Mouse (Mus musculus): ENCODE results near the gene Ankrd65. TPM values are rescaled to one million over a fixed set of nuclear protein-coding genes. Genes with fewer than 3 reads are reported as not detected.
A peak's percentile ranks its signal among the peaks of the same experiment; 100 is the strongest.

The Ankrd65 gene
- polyA plus RNA-seq, 1 experiment from 2014 or later, result 0.18 TPM

GRCm38 (mm10) chr4:155838187-155839153 lies 48.2 kb downstream of the Ankrd65 start:
- Histone ChIP-seq H3K9ac (replicated peaks) (no peak overlapping the region), H3K4me3 (replicated peaks) (no peak overlapping the region), H3K27me3 (peaks cover 8% of the 10 kb centered on the region; the same call in 1 of the 2 replicates), H3K4me1 (replicated peaks) (peaks cover 37% of the 10 kb centered on the region), H3K4me2 (peak overlapping the region; percentile 98; the same call in 1 of the 2 replicates), H3K9me3 (no peaks in the 10 kb centered on the region), H3K36me3 (peaks cover 18% of the 10 kb centered on the region), H3K27ac (peak overlapping the region; percentile 63)
- ATAC-seq (ENCODE audit: insufficient number of reproducible peaks, insufficient read depth, low FRiP score, low TSS enrichment, low read depth), result no peak
- 51% methylated on average over 8 of the region's 8 CpGs for WGBS

GRCm38 (mm10) chr4:155839483-155839910 lies 49.3 kb downstream of the Ankrd65 start, which contains the start of gene Mxra8:
Mxra8 (plus strand) TSS chr4:155839680.
- peaks cover 30% of the 10 kb centered on the region for H3K4me1 ChIP-seq (replicated peaks)
- 3% methylated on average over 16 of the region's 16 CpGs for WGBS
- H3K4me3 ChIP-seq (replicated peaks), result peak within 1 kb of the TSS; percentile 52
- H3K4me2 ChIP-seq, result peak within 1 kb of the TSS; percentile 98
- H3K9ac ChIP-seq (replicated peaks), result peak within 1 kb of the TSS; percentile 59
- peaks cover 8% of the 10 kb centered on the region; the same call in 1 of the 2 replicates for H3K27me3 ChIP-seq
- H3K27ac ChIP-seq, result peak within 1 kb of the TSS; percentile 63
- peaks cover 25% of the 10 kb centered on the region for H3K36me3 ChIP-seq
- peak; percentile 80 for ATAC-seq (ENCODE audit: insufficient number of reproducible peaks, insufficient read depth, low FRiP score, low TSS enrichment, low read depth)
- no peaks in the 10 kb centered on the region for H3K9me3 ChIP-seq

- H3K9ac ChIP-seq (replicated peaks), result peak overlapping the region; percentile 59
- WGBS, result 10% methylated on average over 8 of the region's 8 CpGs
- peak overlapping the region; percentile 98 for H3K4me2 ChIP-seq
- H3K27ac ChIP-seq, result peak overlapping the region; percentile 63; the same call in 1 of the 2 replicates
- no peaks in the 10 kb centered on the region for H3K9me3 ChIP-seq
- ATAC-seq (ENCODE audit: insufficient number of reproducible peaks, insufficient read depth, low FRiP score, low TSS enrichment, low read depth), result peak; percentile 35; the same call in 1 of the 2 replicates
- H3K4me3 ChIP-seq (replicated peaks), result peak overlapping the region; percentile 52
- peaks cover 25% of the 10 kb centered on the region for H3K36me3 ChIP-seq
- H3K4me1 ChIP-seq (replicated peaks), result peaks cover 30% of the 10 kb centered on the region
- peaks cover 8% of the 10 kb centered on the region; the same call in 1 of the 2 replicates for H3K27me3 ChIP-seq
Observed at GRCm38 (mm10) chr4:155840076-155841002, 50.1 kb downstream of the Ankrd65 start.

- Histone ChIP-seq H3K4me2 (peak overlapping the region; percentile 98), H3K27ac (peak overlapping the region; percentile 62; the same call in 1 of the 2 replicates), H3K27me3 (peaks cover 8% of the 10 kb centered on the region; the same call in 1 of the 2 replicates), H3K4me3 (replicated peaks) (peak overlapping the region; percentile 52), H3K36me3 (peaks cover 25% of the 10 kb centered on the region), H3K9me3 (no peaks in the 10 kb centered on the region), H3K4me1 (replicated peaks) (peaks cover 30% of the 10 kb centered on the region), H3K9ac (replicated peaks) (peak overlapping the region; percentile 59)
- under 1% methylated on average over 32 of the region's 32 CpGs for WGBS
- peak; percentile 21; the same call in 1 of the 2 replicates for ATAC-seq (ENCODE audit: insufficient number of reproducible peaks, insufficient read depth, low FRiP score, low TSS enrichment, low read depth)
Observed at GRCm38 (mm10) chr4:155841003-155841454, 50.8 kb downstream of the Ankrd65 start.

DNA sequence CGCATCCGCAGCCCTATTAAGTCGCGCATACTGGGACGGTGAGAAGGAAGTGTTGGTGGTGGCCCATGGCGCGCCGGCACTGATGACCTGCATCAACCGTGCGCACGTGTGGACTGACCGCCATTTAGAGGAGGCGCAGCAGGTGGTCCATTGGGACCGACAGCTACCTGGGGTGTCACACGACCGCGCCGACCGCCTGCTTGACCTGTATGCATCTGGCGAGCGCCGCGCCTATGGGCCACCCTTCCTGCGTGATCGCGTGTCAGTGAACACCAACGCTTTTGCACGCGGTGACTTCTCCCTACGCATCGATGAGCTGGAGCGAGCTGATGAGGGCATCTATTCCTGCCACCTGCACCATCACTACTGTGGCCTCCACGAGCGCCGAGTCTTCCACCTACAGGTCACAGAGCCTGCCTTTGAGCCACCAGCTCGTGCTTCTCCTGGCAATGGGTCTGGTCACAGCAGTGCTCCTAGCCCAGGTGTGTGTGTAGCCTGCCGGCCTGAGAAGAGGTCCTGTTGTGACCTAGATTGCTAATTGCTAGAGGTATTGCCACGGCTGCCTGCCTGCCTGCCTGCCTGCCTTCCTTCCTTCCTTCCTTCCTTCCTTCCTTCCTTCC lies 51.5 kb downstream of the Ankrd65 start:
- Histone ChIP-seq H3K4me2 (peak overlapping the region; percentile 98), H3K9me3 (no peaks in the 10 kb centered on the region), H3K9ac (replicated peaks) (peak overlapping the region; percentile 59; the same call in 1 of the 2 replicates), H3K27ac (no peak overlapping the region), H3K27me3 (peaks cover 8% of the 10 kb centered on the region; the same call in 1 of the 2 replicates), H3K4me3 (replicated peaks) (peak overlapping the region; percentile 52; the same call in 1 of the 2 replicates), H3K4me1 (replicated peaks) (peaks cover 35% of the 10 kb centered on the region), H3K36me3 (peaks cover 25% of the 10 kb centered on the region)
- ATAC-seq (ENCODE audit: insufficient number of reproducible peaks, insufficient read depth, low FRiP score, low TSS enrichment, low read depth), result 0 out of 2 replicates have a peak, but pooled peaks have one; percentile 2
- WGBS, result 43% methylated on average over 38 of the region's 38 CpGs

- Histone ChIP-seq H3K4me2 (no peak overlapping the region), H3K9me3 (no peaks in the 10 kb centered on the region), H3K4me1 (replicated peaks) (peaks cover 42% of the 10 kb centered on the region), H3K27ac (no peak overlapping the region), H3K9ac (replicated peaks) (no peak overlapping the region), H3K4me3 (replicated peaks) (no peak overlapping the region), H3K27me3 (peaks cover 8% of the 10 kb centered on the region; the same call in 1 of the 2 replicates), H3K36me3 (peaks cover 25% of the 10 kb centered on the region)
- ATAC-seq (ENCODE audit: insufficient number of reproducible peaks, insufficient read depth, low FRiP score, low TSS enrichment, low read depth), result no peak
- WGBS, result 90% methylated on average over 5 of the region's 5 CpGs
Observed at GRCm38 (mm10) chr4:155843231-155843630, 53.0 kb downstream of the Ankrd65 start.

DNA sequence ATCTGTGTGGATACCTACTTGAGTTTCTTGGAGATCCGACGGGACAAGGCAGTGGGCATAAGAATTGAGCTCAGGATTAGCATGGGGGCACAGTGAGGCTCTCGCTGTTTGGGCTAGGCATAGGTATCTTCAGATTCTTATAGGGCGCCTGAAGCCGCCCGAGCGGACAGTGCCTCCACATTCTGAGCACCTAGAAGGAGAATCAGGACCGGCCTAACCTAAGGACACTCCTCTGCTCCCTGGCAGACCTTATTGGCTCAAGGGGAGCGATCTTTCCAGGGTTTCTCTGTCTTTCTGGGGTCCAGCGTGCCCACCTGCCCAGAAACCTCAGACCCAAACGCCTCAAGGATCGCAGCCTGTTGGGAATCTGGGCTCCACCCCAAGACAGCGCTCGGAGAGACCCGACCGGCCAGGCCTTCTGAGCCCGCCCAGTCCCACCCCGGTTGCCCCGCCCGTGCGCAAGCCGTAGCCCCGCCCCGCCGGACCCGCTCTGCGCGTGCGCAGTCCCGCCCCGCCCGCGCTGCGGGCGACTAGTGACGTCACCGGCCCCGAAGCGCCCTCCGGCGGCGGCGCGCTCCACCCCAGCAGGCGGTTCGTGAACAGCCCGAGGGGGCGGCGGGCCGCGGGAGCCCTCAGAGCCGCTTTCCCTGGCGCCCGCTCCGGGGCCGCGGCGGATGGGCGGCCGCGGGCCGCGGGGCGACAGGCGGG lies 56.8 kb downstream of the Ankrd65 start, which contains the start of gene Dvl1:
Dvl1 (plus strand) TSS at position 532 of the 708 bp plus-strand sequence.
- Histone ChIP-seq H3K9ac (replicated peaks) (peak within 1 kb of the TSS; percentile 73), H3K9me3 (no peaks in the 10 kb centered on the region), H3K36me3 (peaks cover 21% of the 10 kb centered on the region), H3K27me3 (peaks cover under 1% of the 10 kb centered on the region; the same call in 1 of the 2 replicates), H3K4me2 (peak within 1 kb of the TSS; percentile 92), H3K4me3 (replicated peaks) (peak within 1 kb of the TSS; percentile 73), H3K27ac (peak within 1 kb of the TSS; percentile 59; the same call in 1 of the 2 replicates), H3K4me1 (replicated peaks) (peaks cover 20% of the 10 kb centered on the region)
- ATAC-seq (ENCODE audit: insufficient number of reproducible peaks, insufficient read depth, low FRiP score, low TSS enrichment, low read depth), result peak; percentile 88
- WGBS, result 2% methylated on average over 65 of the region's 65 CpGs

DNA sequence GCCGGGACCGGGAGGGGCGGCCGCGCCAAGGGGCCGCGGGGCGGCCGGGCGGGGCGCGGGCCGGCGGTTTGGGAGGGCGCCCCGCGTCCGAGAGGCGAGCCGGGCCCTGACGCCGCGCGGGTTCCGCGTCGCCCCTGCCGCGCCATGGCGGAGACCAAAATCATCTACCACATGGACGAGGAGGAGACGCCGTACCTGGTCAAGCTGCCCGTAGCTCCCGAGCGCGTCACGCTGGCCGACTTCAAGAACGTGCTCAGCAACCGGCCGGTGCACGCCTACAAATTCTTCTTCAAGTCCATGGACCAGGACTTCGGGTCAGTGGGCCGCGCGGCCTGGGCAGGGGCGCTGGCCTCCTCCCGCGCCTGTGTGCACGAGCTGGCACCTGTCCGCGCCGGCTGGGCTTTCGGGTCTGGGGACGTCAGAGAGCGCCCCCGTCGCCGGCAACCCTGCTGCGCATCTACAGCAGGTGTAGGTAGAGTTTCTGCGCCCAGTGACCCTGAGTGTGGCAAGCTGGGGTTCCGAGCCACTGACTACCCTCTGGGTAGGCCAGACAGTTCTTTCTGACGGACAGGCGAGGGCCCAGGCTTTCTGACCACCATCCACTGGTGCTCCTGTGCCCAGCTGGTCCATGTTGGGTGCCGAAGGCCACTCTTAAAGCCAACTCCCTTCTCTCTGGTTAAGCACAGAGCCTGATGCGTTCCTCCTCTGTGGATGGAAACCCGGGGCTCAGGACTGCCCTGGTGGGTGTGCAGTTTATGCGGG lies 57.5 kb downstream of the Ankrd65 start:
- 3% methylated on average over 50 of the region's 69 CpGs for WGBS
- H3K36me3 ChIP-seq, result peaks cover 15% of the 10 kb centered on the region
- H3K9me3 ChIP-seq, result no peaks in the 10 kb centered on the region
- no peak overlapping the region; the same call in 1 of the 2 replicates for H3K27ac ChIP-seq
- peak overlapping the region; percentile 92 for H3K4me2 ChIP-seq
- ATAC-seq (ENCODE audit: insufficient number of reproducible peaks, insufficient read depth, low FRiP score, low TSS enrichment, low read depth), result no peak; the same call in 1 of the 2 replicates
- H3K27me3 ChIP-seq, result no peaks in the 10 kb centered on the region
- peak overlapping the region; percentile 73 for H3K9ac ChIP-seq (replicated peaks)
- peaks cover 20% of the 10 kb centered on the region for H3K4me1 ChIP-seq (replicated peaks)
- H3K4me3 ChIP-seq (replicated peaks), result peak overlapping the region; percentile 73

DNA sequence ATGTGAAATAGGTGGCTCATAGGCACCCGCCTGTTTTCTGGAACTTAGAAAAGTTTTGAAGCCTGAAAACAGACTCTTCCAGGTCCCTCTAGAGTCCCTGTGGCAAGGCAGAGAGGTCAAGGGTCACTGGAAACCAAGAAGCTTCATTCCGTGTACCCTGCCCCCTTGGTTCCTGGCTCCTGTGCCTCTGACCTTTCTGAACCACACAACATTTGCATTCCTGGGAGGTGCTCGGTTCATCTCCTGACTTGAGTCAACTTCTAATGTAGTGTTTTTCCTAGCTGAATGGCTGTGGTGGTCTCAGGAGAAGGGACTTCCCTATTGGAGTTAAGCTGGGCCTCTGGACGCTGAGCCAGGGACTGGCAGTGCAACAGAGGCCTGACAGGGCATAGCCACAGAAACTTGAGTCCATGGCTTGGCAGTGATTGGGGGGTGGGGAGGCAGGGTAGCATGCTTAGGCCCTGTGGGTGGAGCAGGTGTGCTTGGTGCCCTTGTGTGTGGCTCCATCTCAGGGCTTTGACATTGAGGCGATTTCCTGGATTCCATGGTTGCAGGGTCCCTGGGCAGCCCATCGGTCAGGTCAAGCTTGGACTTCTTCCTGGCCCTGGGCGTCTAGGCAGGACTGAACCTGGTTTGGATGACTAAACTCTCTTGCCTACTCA lies 58.3 kb downstream of the Ankrd65 start:
- H3K27me3 ChIP-seq, result no peaks in the 10 kb centered on the region
- WGBS, result 69% methylated on average over 7 of the region's 7 CpGs
- H3K36me3 ChIP-seq, result peaks cover 14% of the 10 kb centered on the region
- no peak overlapping the region for H3K27ac ChIP-seq
- H3K4me3 ChIP-seq (replicated peaks), result peak overlapping the region; percentile 73
- H3K9ac ChIP-seq (replicated peaks), result peak overlapping the region; percentile 73; the same call in 1 of the 2 replicates
- ATAC-seq (ENCODE audit: insufficient number of reproducible peaks, insufficient read depth, low FRiP score, low TSS enrichment, low read depth), result no peak
- H3K4me2 ChIP-seq, result peak overlapping the region; percentile 92
- peaks cover 20% of the 10 kb centered on the region for H3K4me1 ChIP-seq (replicated peaks)
- H3K9me3 ChIP-seq, result no peaks in the 10 kb centered on the region

All from limb, embryonic 12.5 days (tissue).